Mouse (Mus musculus): ENCODE measurements at regions not wholly inside any gene's neighbourhood (a gene's known extent, or its start where the extent isn't known, plus 50 kb on each side); places are given as distances from the start of the nearest gene placed in this dataset.

DNA sequence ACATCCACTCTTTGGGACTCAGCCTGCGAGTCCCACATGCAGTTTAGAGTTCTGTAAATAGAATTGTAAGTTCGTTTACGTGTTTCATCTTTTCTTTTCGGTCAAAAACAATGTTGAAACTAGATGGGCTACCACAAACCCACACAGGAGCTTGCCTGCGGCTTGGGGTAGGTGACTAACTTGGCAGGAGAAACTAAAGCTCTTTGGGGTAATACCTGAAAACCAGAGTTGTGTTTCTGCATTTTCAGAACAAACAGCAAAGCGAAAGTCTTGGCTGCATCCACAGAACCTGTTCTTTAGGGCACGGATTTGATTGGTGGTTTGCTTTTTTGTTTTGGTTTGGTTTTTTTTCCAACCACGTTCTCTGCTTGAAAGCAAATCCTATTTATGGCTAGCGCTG is 264.0 kb downstream of the Zfp704 start:
- Histone ChIP-seq H3K4me3 (0 out of 2 replicates have a peak overlapping the region, but pooled peaks have one; percentile 52), H3K4me2 (peak overlapping the region; percentile 96; the same call in 1 of the 2 replicates)
- 28% methylated on average over 9 of the region's 9 CpGs for WGBS

DNA sequence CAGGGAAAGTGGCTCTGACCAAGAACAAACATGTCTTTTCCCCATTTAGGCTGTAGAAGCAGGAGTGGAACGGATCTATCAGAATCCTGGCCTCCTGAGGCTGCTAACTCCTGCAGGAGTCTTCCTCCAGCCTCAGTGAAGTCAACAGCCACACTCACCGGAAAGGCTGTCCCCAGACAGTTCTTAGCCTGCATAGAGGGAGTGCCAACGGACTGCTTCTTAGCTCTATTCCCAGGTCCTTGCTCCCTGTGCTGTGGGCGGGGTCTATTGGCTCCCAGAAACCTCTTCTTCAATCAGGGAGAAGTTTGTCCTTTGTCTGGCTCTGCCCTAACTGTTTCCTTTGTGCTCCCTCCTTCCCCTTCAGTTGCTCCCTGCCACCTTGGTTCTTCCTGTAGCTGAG is 266.3 kb downstream of the Zfp704 start:
- no peak for ATAC-seq (ENCODE audit: insufficient number of reproducible peaks, low FRiP score, low TSS enrichment, low read depth)
- Histone ChIP-seq H3K9me3 (no peaks in the 10 kb centered on the region), H3K4me2 (no peak overlapping the region), H3K4me1 (peaks cover 25% of the 10 kb centered on the region), H3K27ac (no peak overlapping the region), H3K4me3 (no peak overlapping the region), H3K36me3 (no peaks in the 10 kb centered on the region), H3K27me3 (peaks cover 21% of the 10 kb centered on the region; the same call in 1 of the 2 replicates), H3K9ac (no peak overlapping the region)
- 12% methylated on average over 4 of the region's 4 CpGs for WGBS

More for the DNA sequence above, 264.0 kb downstream of the Zfp704 start:
- Histone ChIP-seq H3K27ac (no peak overlapping the region), H3K36me3 (no peaks in the 10 kb centered on the region), H3K4me1 (peaks cover 21% of the 10 kb centered on the region), H3K9ac (no peak overlapping the region), H3K9me3 (no peaks in the 10 kb centered on the region), H3K27me3 (peaks cover 26% of the 10 kb centered on the region; the same call in 1 of the 2 replicates)
- ATAC-seq (ENCODE audit: insufficient number of reproducible peaks, low FRiP score, low TSS enrichment, low read depth): no peak

DNA sequence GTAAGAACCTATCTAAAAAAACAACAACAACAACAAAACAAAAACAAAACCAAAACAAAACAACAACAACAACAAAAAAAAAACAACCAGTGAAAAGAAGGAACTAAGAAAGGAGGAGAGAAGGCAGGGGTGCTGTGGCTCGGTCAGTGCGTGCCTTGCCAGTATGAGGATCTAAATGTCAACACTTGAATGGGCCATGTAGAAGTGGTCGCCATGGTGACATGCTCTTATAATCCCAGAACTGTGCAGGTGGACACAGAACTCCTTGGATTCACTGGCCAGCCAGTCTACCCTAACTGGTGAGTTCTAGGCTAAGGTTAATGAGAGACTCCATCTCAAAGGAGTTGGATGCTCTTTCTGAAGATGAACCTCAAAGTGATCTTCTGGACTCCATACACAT is 267.7 kb downstream of the Zfp704 start:
- ATAC-seq (ENCODE audit: insufficient number of reproducible peaks, low FRiP score, low TSS enrichment, low read depth): no peak
- H3K4me1 ChIP-seq: peaks cover 17% of the 10 kb centered on the region
- 90% methylated on average over 3 of the region's 3 CpGs for WGBS
- H3K4me3 ChIP-seq: no peak overlapping the region
- no peak overlapping the region for H3K27ac ChIP-seq
- peaks cover 13% of the 10 kb centered on the region; the same call in 1 of the 2 replicates for H3K27me3 ChIP-seq
- H3K9ac ChIP-seq: no peak overlapping the region
- H3K36me3 ChIP-seq: no peaks in the 10 kb centered on the region
- no peak overlapping the region for H3K4me2 ChIP-seq
- H3K9me3 ChIP-seq: no peaks in the 10 kb centered on the region

DNA sequence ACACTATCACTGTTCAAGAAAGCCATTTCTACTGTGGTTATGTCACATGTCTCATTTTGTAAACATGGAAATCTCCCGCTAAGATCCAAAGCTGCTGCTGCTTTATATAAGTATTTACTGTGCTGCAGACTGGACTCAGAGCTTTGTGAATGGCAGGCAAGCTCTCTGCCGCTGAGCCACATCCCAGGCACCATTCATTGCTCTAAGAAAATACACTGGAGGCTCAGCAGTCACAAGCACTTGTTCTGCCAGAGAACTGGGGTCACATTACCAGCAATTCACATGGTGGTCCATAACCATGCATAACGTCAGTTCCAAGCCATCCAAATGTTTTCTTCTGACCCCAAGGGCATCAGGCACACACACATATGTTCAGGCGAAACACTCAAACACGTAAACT is 268.2 kb downstream of the Zfp704 start:
- Histone ChIP-seq H3K4me3 (no peak overlapping the region), H3K27me3 (peaks cover 13% of the 10 kb centered on the region; the same call in 1 of the 2 replicates), H3K36me3 (no peaks in the 10 kb centered on the region), H3K4me1 (peaks cover 14% of the 10 kb centered on the region), H3K4me2 (no peak overlapping the region), H3K27ac (no peak overlapping the region), H3K9ac (no peak overlapping the region), H3K9me3 (no peaks in the 10 kb centered on the region)
- no peak for ATAC-seq (ENCODE audit: insufficient number of reproducible peaks, low FRiP score, low TSS enrichment, low read depth)
- 49% methylated on average over 5 of the region's 5 CpGs for WGBS

DNA sequence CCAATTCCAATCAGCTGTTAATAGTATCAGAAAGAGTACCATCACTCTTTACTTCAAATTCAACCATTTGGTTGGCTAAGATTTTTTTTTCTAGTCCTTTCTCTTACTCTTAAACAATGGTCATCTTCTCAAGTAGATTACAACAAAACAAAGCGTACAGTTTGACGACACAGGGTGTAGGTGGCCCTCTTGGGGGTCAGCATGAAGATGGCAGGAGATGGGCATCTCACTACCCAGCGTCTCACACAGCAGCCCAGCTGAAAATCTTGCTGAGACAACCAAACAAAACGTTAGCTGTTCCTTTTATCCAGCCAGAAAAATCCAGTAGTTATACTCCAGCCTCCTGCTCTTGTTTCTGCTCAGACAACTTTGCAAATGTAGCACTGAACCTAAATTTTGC is 268.6 kb downstream of the Zfp704 start:
- Histone ChIP-seq H3K9me3 (no peaks in the 10 kb centered on the region), H3K36me3 (no peaks in the 10 kb centered on the region), H3K4me3 (no peak overlapping the region), H3K27ac (no peak overlapping the region), H3K4me1 (peaks cover 11% of the 10 kb centered on the region), H3K27me3 (peaks cover 13% of the 10 kb centered on the region; the same call in 1 of the 2 replicates), H3K4me2 (peak overlapping the region; percentile 59; the same call in 1 of the 2 replicates), H3K9ac (no peak overlapping the region)
- ATAC-seq (ENCODE audit: insufficient number of reproducible peaks, low FRiP score, low TSS enrichment, low read depth): no peak
- 39% methylated on average over 4 of the region's 4 CpGs for WGBS

GRCm38 (mm10) chr3:9340788-9341187 is 269.1 kb downstream of the Zfp704 start:
- Histone ChIP-seq H3K27ac (no peak overlapping the region), H3K4me1 (peaks cover 10% of the 10 kb centered on the region), H3K27me3 (peaks cover 13% of the 10 kb centered on the region; the same call in 1 of the 2 replicates), H3K9ac (no peak overlapping the region), H3K36me3 (no peaks in the 10 kb centered on the region), H3K4me3 (peak overlapping the region; percentile 32), H3K9me3 (no peaks in the 10 kb centered on the region), H3K4me2 (peak overlapping the region; percentile 59)
- ATAC-seq (ENCODE audit: insufficient number of reproducible peaks, low FRiP score, low TSS enrichment, low read depth): peak; percentile 42; the same call in 1 of the 2 replicates
- 1% methylated on average over 15 of the region's 15 CpGs for WGBS

DNA sequence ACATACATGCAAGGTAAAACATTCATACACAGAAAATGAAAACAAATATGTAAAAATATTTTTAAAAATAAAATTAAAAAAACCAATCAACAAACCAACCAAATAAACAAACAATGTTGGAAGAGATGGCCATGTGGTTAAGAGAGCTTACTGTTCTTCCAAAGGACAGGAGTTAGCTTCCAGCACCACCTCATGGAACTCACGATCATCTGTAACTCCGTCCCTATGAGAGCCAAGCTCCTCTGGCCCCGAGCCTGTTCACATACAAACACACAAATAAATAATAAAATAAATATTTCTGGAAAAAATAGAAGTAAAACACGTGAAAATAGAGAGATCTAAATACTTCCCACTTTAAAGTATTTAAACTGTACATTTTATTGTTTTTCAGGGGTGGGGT is 269.5 kb downstream of the Zfp704 start:
- H3K27me3 ChIP-seq: peaks cover 10% of the 10 kb centered on the region; the same call in 1 of the 2 replicates
- H3K4me2 ChIP-seq: peak overlapping the region; percentile 59
- no peak overlapping the region for H3K9ac ChIP-seq
- 22% methylated on average over 4 of the region's 4 CpGs for WGBS
- no peak overlapping the region for H3K27ac ChIP-seq
- no peaks in the 10 kb centered on the region for H3K36me3 ChIP-seq
- H3K4me1 ChIP-seq: peaks cover 10% of the 10 kb centered on the region
- no peak for ATAC-seq (ENCODE audit: insufficient number of reproducible peaks, low FRiP score, low TSS enrichment, low read depth)
- H3K4me3 ChIP-seq: peak overlapping the region; percentile 32
- H3K9me3 ChIP-seq: no peaks in the 10 kb centered on the region

GRCm38 (mm10) chr3:9339669-9340068 is 270.2 kb downstream of the Zfp704 start:
- H3K4me2 ChIP-seq: no peak overlapping the region
- H3K9ac ChIP-seq: no peak overlapping the region
- WGBS: 87% methylated on average over 4 of the region's 4 CpGs
- H3K4me3 ChIP-seq: no peak overlapping the region
- H3K27me3 ChIP-seq: 0 out of 2 replicates have a peak, but pooled peaks cover 8% of the 10 kb centered on the region
- H3K9me3 ChIP-seq: no peaks in the 10 kb centered on the region
- no peak for ATAC-seq (ENCODE audit: insufficient number of reproducible peaks, low FRiP score, low TSS enrichment, low read depth)
- H3K36me3 ChIP-seq: no peaks in the 10 kb centered on the region
- no peak overlapping the region for H3K27ac ChIP-seq
- H3K4me1 ChIP-seq: peaks cover 12% of the 10 kb centered on the region

DNA sequence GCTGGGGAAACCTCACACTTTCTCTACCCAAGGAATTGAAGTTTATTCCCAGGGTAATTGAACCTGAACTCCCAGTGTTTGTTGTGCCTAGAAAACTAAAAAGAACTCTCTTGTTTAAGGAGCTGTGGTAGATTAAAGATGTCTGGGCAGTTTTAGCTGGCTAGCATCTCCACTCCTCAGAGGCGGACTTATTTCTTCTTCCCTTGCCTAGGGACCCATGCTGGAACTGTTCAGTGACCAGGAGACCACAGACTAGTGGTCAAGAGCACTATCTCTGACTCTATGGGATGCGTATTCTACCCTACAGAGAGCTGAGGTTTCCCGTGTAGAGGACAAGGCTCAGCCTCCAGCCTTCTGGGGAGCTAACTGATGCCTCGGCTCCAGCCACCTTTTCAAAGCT is 274.3 kb downstream of the Zfp704 start:
- peaks cover 9% of the 10 kb centered on the region for H3K4me1 ChIP-seq
- no peak overlapping the region for H3K27ac ChIP-seq
- H3K4me2 ChIP-seq: no peak overlapping the region
- H3K9ac ChIP-seq: no peak overlapping the region
- no peak overlapping the region for H3K4me3 ChIP-seq
- H3K36me3 ChIP-seq: no peaks in the 10 kb centered on the region
- ATAC-seq (ENCODE audit: insufficient number of reproducible peaks, low FRiP score, low TSS enrichment, low read depth): no peak
- WGBS: 65% methylated on average over 4 of the region's 4 CpGs
- H3K9me3 ChIP-seq: no peaks in the 10 kb centered on the region
- peaks cover 8% of the 10 kb centered on the region; the same call in 1 of the 2 replicates for H3K27me3 ChIP-seq
